Mouse (Mus musculus): ENCODE results near the gene Krt12. TPM values are rescaled to one million over a fixed set of nuclear protein-coding genes. Genes with fewer than 3 reads are reported as not detected.

The Krt12 gene
- total and polyA plus RNA-seq, 2 experiments from 2014 or later: not detected

DNA sequence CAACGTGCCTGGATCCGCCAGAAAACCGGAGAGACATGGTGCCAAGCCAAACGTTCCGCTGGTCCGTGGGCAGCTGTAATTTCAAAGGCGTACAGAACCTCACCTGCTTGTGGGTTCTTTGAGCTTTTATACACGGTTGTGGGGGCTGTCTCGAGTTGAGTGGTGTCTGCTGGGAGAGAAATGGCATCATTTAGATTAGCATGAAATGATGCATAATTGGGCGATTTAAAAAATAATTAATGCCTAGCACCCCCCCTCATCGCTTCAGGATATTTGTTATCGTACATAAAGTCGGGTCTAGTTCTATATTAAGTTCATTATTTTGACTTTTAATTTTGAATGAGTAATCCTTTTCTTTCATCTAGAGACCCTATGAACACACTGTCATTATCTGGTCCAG is 47.3 kb downstream of the Krt12 start, which contains the start of gene Krt28:
TSS of gene Krt28 (minus strand) at position 101 of the 400 bp plus-strand sequence.
- Histone ChIP-seq H3K27me3 (ENCODE audit: control insufficient read depth, insufficient read depth, low read length) (0 out of 2 replicates have a peak, but pooled peaks cover 7% of the 10 kb centered on the region), H3K4me3 (ENCODE audit: low read depth, low read length) (no peak within 1 kb of the TSS), H3K27ac (ENCODE audit: low read depth) (no peak within 1 kb of the TSS), H3K4me1 (ENCODE audit: control insufficient read depth, insufficient read depth) (no peaks in the 10 kb centered on the region), H3K4me2 (ENCODE audit: low read depth, low read length) (no peak within 1 kb of the TSS), H3K9me3 (replicated peaks; ENCODE audit: control insufficient read depth, low read length) (no peaks in the 10 kb centered on the region), H3K9ac (replicated peaks; ENCODE audit: low read depth, low read length) (no peak within 1 kb of the TSS), H3K36me3 (replicated peaks; ENCODE audit: control insufficient read depth, insufficient read depth, low read length) (no peaks in the 10 kb centered on the region)
- TF ChIP-seq CTCF (IDR thresholded peaks at IDR 0.05; ENCODE audit: low read depth): no peak
- TF ChIP-seq EP300 (IDR thresholded peaks at IDR 0.05; ENCODE audit: low read depth): no peak
- DNase-seq (ENCODE audit: low spot score) (no peak), ATAC-seq (ENCODE audit: insufficient read depth, low read depth) (no peak)
- 77% methylated on average over 13 of the region's 13 CpGs for WGBS

- no peak for DNase-seq (ENCODE audit: low spot score)
- H3K27ac ChIP-seq (ENCODE audit: low read depth): no peak overlapping the region
- WGBS: 78% methylated on average over 8 of the region's 8 CpGs
- 0 out of 2 replicates have a peak, but pooled peaks cover 4% of the 10 kb centered on the region for H3K27me3 ChIP-seq (ENCODE audit: control insufficient read depth, insufficient read depth, low read length)
- H3K4me1 ChIP-seq (ENCODE audit: control insufficient read depth, insufficient read depth): no peaks in the 10 kb centered on the region
- H3K9ac ChIP-seq (replicated peaks; ENCODE audit: low read depth, low read length): no peak overlapping the region
- TF ChIP-seq EP300 (IDR thresholded peaks at IDR 0.05; ENCODE audit: low read depth) (no peak), CTCF (IDR thresholded peaks at IDR 0.05; ENCODE audit: low read depth) (no peak)
- H3K36me3 ChIP-seq (replicated peaks; ENCODE audit: control insufficient read depth, insufficient read depth, low read length): no peaks in the 10 kb centered on the region
- no peaks in the 10 kb centered on the region for H3K9me3 ChIP-seq (replicated peaks; ENCODE audit: control insufficient read depth, low read length)
- H3K4me3 ChIP-seq (ENCODE audit: low read depth, low read length): no peak overlapping the region
- H3K4me2 ChIP-seq (ENCODE audit: low read depth, low read length): no peak overlapping the region
- ATAC-seq (ENCODE audit: insufficient read depth, low read depth): no peak
Observed at GRCm38 (mm10) chr11:99369853-99370451, 52.1 kb downstream of the Krt12 start.

- no peak for DNase-seq (ENCODE audit: low spot score)
- H3K4me2 ChIP-seq (ENCODE audit: low read depth, low read length): no peak overlapping the region
- H3K27me3 ChIP-seq (ENCODE audit: control insufficient read depth, insufficient read depth, low read length): no peaks in the 10 kb centered on the region
- TF ChIP-seq EP300 (IDR thresholded peaks at IDR 0.05; ENCODE audit: low read depth) (no peak), CTCF (IDR thresholded peaks at IDR 0.05; ENCODE audit: low read depth) (peak; percentile 47)
- H3K4me3 ChIP-seq (ENCODE audit: low read depth, low read length): no peak overlapping the region
- ATAC-seq (ENCODE audit: insufficient read depth, low read depth): no peak
- H3K9ac ChIP-seq (replicated peaks; ENCODE audit: low read depth, low read length): no peak overlapping the region
- H3K9me3 ChIP-seq (replicated peaks; ENCODE audit: control insufficient read depth, low read length): no peaks in the 10 kb centered on the region
- H3K27ac ChIP-seq (ENCODE audit: low read depth): no peak overlapping the region
- WGBS: 6% methylated on average over 3 of the region's 3 CpGs
- no peaks in the 10 kb centered on the region for H3K36me3 ChIP-seq (replicated peaks; ENCODE audit: control insufficient read depth, insufficient read depth, low read length)
- no peaks in the 10 kb centered on the region for H3K4me1 ChIP-seq (ENCODE audit: control insufficient read depth, insufficient read depth)
Observed at GRCm38 (mm10) chr11:99369229-99369628, 52.8 kb downstream of the Krt12 start.

GRCm38 (mm10) chr11:99366791-99367190 is 55.3 kb downstream of the Krt12 start:
- Histone ChIP-seq H3K4me2 (ENCODE audit: low read depth, low read length) (no peak overlapping the region), H3K27me3 (ENCODE audit: control insufficient read depth, insufficient read depth, low read length) (no peaks in the 10 kb centered on the region), H3K9me3 (replicated peaks; ENCODE audit: control insufficient read depth, low read length) (no peaks in the 10 kb centered on the region), H3K27ac (ENCODE audit: low read depth) (no peak overlapping the region), H3K9ac (replicated peaks; ENCODE audit: low read depth, low read length) (no peak overlapping the region), H3K36me3 (replicated peaks; ENCODE audit: control insufficient read depth, insufficient read depth, low read length) (no peaks in the 10 kb centered on the region), H3K4me1 (ENCODE audit: control insufficient read depth, insufficient read depth) (no peaks in the 10 kb centered on the region), H3K4me3 (ENCODE audit: low read depth, low read length) (no peak overlapping the region)
- no peak for ATAC-seq (ENCODE audit: insufficient read depth, low read depth)
- no peak for DNase-seq (ENCODE audit: low spot score)
- no peak for TF ChIP-seq EP300 (IDR thresholded peaks at IDR 0.05; ENCODE audit: low read depth)
- no peak for TF ChIP-seq CTCF (IDR thresholded peaks at IDR 0.05; ENCODE audit: low read depth)
- WGBS: 36% methylated on average over 10 of the region's 10 CpGs

Other genes with a start within 250 kb of the Krt12 start
- 53.6 and 96.9 TPM in 2 replicates for gene Smarce1, start 191.2 kb downstream of the Krt12 start, total RNA-seq (2014; rRNA removed; ENCODE audit: low replicate concordance)
- 115 and 126 TPM in 2 replicates for gene Smarce1, start 191.2 kb downstream of the Krt12 start, polyA plus RNA-seq (2015; fragmentation: Nextera tagmentation; extraction: Ambion mirVana)
- 4.5 and 5.7 TPM in 2 replicates for gene Krt222, start 178.2 kb downstream of the Krt12 start, total RNA-seq (2014; rRNA removed; ENCODE audit: low replicate concordance)
- gene Krt222, start 178.2 kb downstream of the Krt12 start, polyA plus RNA-seq (2015; fragmentation: Nextera tagmentation; extraction: Ambion mirVana): 6.9 and 7.9 TPM in 2 replicates
- gene Krt24, start 137.0 kb downstream of the Krt12 start, total RNA-seq (2014; rRNA removed; ENCODE audit: low replicate concordance): not detected in 2 replicates
- not detected in 2 replicates for gene Krt24, start 137.0 kb downstream of the Krt12 start, polyA plus RNA-seq (2015; fragmentation: Nextera tagmentation; extraction: Ambion mirVana)
- not detected in 2 replicates for gene Krt25, start 99.3 kb downstream of the Krt12 start, total RNA-seq (2014; rRNA removed; ENCODE audit: low replicate concordance)
- gene Krt25, start 99.3 kb downstream of the Krt12 start, polyA plus RNA-seq (2015; fragmentation: Nextera tagmentation; extraction: Ambion mirVana): 0.07 and 0.12 TPM in 2 replicates
- gene Krt26, start 84.3 kb downstream of the Krt12 start, total RNA-seq (2014; rRNA removed; ENCODE audit: low replicate concordance): not detected in 2 replicates
- gene Krt26, start 84.3 kb downstream of the Krt12 start, polyA plus RNA-seq (2015; fragmentation: Nextera tagmentation; extraction: Ambion mirVana): not detected in 2 replicates
- gene Krt27, start 71.2 kb downstream of the Krt12 start, total RNA-seq (2014; rRNA removed; ENCODE audit: low replicate concordance): not detected in 2 replicates
- not detected in 2 replicates for gene Krt27, start 71.2 kb downstream of the Krt12 start, polyA plus RNA-seq (2015; fragmentation: Nextera tagmentation; extraction: Ambion mirVana)
- gene Krt28, start 47.4 kb downstream of the Krt12 start, total RNA-seq (2014; rRNA removed; ENCODE audit: low replicate concordance): 3.1 TPM in 1 of 2 replicates, not detected in the other
- gene Krt28, start 47.4 kb downstream of the Krt12 start, polyA plus RNA-seq (2015; fragmentation: Nextera tagmentation; extraction: Ambion mirVana): 0.10 and 0.14 TPM in 2 replicates
- gene Krt10, start 32.9 kb downstream of the Krt12 start, total RNA-seq (2014; rRNA removed; ENCODE audit: low replicate concordance): 0.31 and 0.84 TPM in 2 replicates
- 20.4 and 22.6 TPM in 2 replicates for gene Krt10, start 32.9 kb downstream of the Krt12 start, polyA plus RNA-seq (2015; fragmentation: Nextera tagmentation; extraction: Ambion mirVana)
- not detected in 2 replicates for gene Krt20, start 15.9 kb upstream of the Krt12 start, total RNA-seq (2014; rRNA removed; ENCODE audit: low replicate concordance)
- gene Krt20, start 15.9 kb upstream of the Krt12 start, polyA plus RNA-seq (2015; fragmentation: Nextera tagmentation; extraction: Ambion mirVana): 0.26 and 0.38 TPM in 2 replicates
- gene Krt23, start 70.9 kb upstream of the Krt12 start, total RNA-seq (2014; rRNA removed; ENCODE audit: low replicate concordance): not detected in 2 replicates
- gene Krt23, start 70.9 kb upstream of the Krt12 start, polyA plus RNA-seq (2015; fragmentation: Nextera tagmentation; extraction: Ambion mirVana): 0.07 and 0.12 TPM in 2 replicates
- not detected in 2 replicates for gene Krt39, start 99.1 kb upstream of the Krt12 start, total RNA-seq (2014; rRNA removed; ENCODE audit: low replicate concordance)
- not detected in 2 replicates for gene Krt39, start 99.1 kb upstream of the Krt12 start, polyA plus RNA-seq (2015; fragmentation: Nextera tagmentation; extraction: Ambion mirVana)
- gene Krt40, start 120.9 kb upstream of the Krt12 start, total RNA-seq (2014; rRNA removed; ENCODE audit: low replicate concordance): not detected in 2 replicates
- not detected in 2 replicates for gene Krt40, start 120.9 kb upstream of the Krt12 start, polyA plus RNA-seq (2015; fragmentation: Nextera tagmentation; extraction: Ambion mirVana)
- not detected in 2 replicates for gene Krtap3-3, start 128.6 kb upstream of the Krt12 start, total RNA-seq (2014; rRNA removed; ENCODE audit: low replicate concordance)
- not detected in 2 replicates for gene Krtap3-3, start 128.6 kb upstream of the Krt12 start, polyA plus RNA-seq (2015; fragmentation: Nextera tagmentation; extraction: Ambion mirVana)
- gene Krtap3-2, start 134.6 kb upstream of the Krt12 start, total RNA-seq (2014; rRNA removed; ENCODE audit: low replicate concordance): not detected in 2 replicates
- not detected in 2 replicates for gene Krtap3-2, start 134.6 kb upstream of the Krt12 start, polyA plus RNA-seq (2015; fragmentation: Nextera tagmentation; extraction: Ambion mirVana)
- not detected in 2 replicates for gene Gm11939, start 137.2 kb upstream of the Krt12 start, total RNA-seq (2014; rRNA removed; ENCODE audit: low replicate concordance)
- not detected in 2 replicates for gene Gm11939, start 137.2 kb upstream of the Krt12 start, polyA plus RNA-seq (2015; fragmentation: Nextera tagmentation; extraction: Ambion mirVana)
- not detected in 2 replicates for gene Krtap3-1, start 144.4 kb upstream of the Krt12 start, total RNA-seq (2014; rRNA removed; ENCODE audit: low replicate concordance)
- not detected in 2 replicates for gene Krtap3-1, start 144.4 kb upstream of the Krt12 start, polyA plus RNA-seq (2015; fragmentation: Nextera tagmentation; extraction: Ambion mirVana)
- not detected in 2 replicates for gene Krtap1-5, start 158.8 kb upstream of the Krt12 start, total RNA-seq (2014; rRNA removed; ENCODE audit: low replicate concordance)
- not detected in 2 replicates for gene Krtap1-5, start 158.8 kb upstream of the Krt12 start, polyA plus RNA-seq (2015; fragmentation: Nextera tagmentation; extraction: Ambion mirVana)
- not detected in 2 replicates for gene Krtap1-4, start 161.4 kb upstream of the Krt12 start, total RNA-seq (2014; rRNA removed; ENCODE audit: low replicate concordance)
- gene Krtap1-4, start 161.4 kb upstream of the Krt12 start, polyA plus RNA-seq (2015; fragmentation: Nextera tagmentation; extraction: Ambion mirVana): not detected in 2 replicates
- gene Krtap1-3, start 169.1 kb upstream of the Krt12 start, total RNA-seq (2014; rRNA removed; ENCODE audit: low replicate concordance): not detected in 2 replicates
- not detected in 2 replicates for gene Krtap1-3, start 169.1 kb upstream of the Krt12 start, polyA plus RNA-seq (2015; fragmentation: Nextera tagmentation; extraction: Ambion mirVana)
- not detected in 2 replicates for gene Krtap9-3, start 175.8 kb upstream of the Krt12 start, total RNA-seq (2014; rRNA removed; ENCODE audit: low replicate concordance)
- gene Krtap9-3, start 175.8 kb upstream of the Krt12 start, polyA plus RNA-seq (2015; fragmentation: Nextera tagmentation; extraction: Ambion mirVana): not detected in 2 replicates
- not detected in 2 replicates for gene Gm11938, start 181.0 kb upstream of the Krt12 start, total RNA-seq (2014; rRNA removed; ENCODE audit: low replicate concordance)
- not detected in 2 replicates for gene Gm11938, start 181.0 kb upstream of the Krt12 start, polyA plus RNA-seq (2015; fragmentation: Nextera tagmentation; extraction: Ambion mirVana)
- gene Gm11937, start 187.9 kb upstream of the Krt12 start, total RNA-seq (2014; rRNA removed; ENCODE audit: low replicate concordance): not detected in 2 replicates
- not detected in 2 replicates for gene Gm11937, start 187.9 kb upstream of the Krt12 start, polyA plus RNA-seq (2015; fragmentation: Nextera tagmentation; extraction: Ambion mirVana)
- not detected in 2 replicates for gene Krtap2-4, start 192.6 kb upstream of the Krt12 start, total RNA-seq (2014; rRNA removed; ENCODE audit: low replicate concordance)
- gene Krtap2-4, start 192.6 kb upstream of the Krt12 start, polyA plus RNA-seq (2015; fragmentation: Nextera tagmentation; extraction: Ambion mirVana): not detected in 2 replicates
- gene Gm11562, start 198.2 kb upstream of the Krt12 start, total RNA-seq (2014; rRNA removed; ENCODE audit: low replicate concordance): not detected in 2 replicates
- gene Gm11562, start 198.2 kb upstream of the Krt12 start, polyA plus RNA-seq (2015; fragmentation: Nextera tagmentation; extraction: Ambion mirVana): not detected in 2 replicates
- gene Krtap4-1, start 206.0 kb upstream of the Krt12 start, total RNA-seq (2014; rRNA removed; ENCODE audit: low replicate concordance): not detected in 2 replicates
- not detected in 2 replicates for gene Krtap4-1, start 206.0 kb upstream of the Krt12 start, polyA plus RNA-seq (2015; fragmentation: Nextera tagmentation; extraction: Ambion mirVana)
- not detected in 2 replicates for gene Krtap4-2, start 212.8 kb upstream of the Krt12 start, total RNA-seq (2014; rRNA removed; ENCODE audit: low replicate concordance)
- gene Krtap4-2, start 212.8 kb upstream of the Krt12 start, polyA plus RNA-seq (2015; fragmentation: Nextera tagmentation; extraction: Ambion mirVana): not detected in 2 replicates
- not detected in 2 replicates for gene Krtap4-7, start 221.8 kb upstream of the Krt12 start, total RNA-seq (2014; rRNA removed; ENCODE audit: low replicate concordance)
- gene Krtap4-7, start 221.8 kb upstream of the Krt12 start, polyA plus RNA-seq (2015; fragmentation: Nextera tagmentation; extraction: Ambion mirVana): not detected in 2 replicates
- gene Gm11555, start 228.0 kb upstream of the Krt12 start, total RNA-seq (2014; rRNA removed; ENCODE audit: low replicate concordance): not detected in 2 replicates
- not detected in 2 replicates for gene Gm11555, start 228.0 kb upstream of the Krt12 start, polyA plus RNA-seq (2015; fragmentation: Nextera tagmentation; extraction: Ambion mirVana)
- not detected in 2 replicates for gene Gm11563, start 236.7 kb upstream of the Krt12 start, total RNA-seq (2014; rRNA removed; ENCODE audit: low replicate concordance)
- gene Gm11563, start 236.7 kb upstream of the Krt12 start, polyA plus RNA-seq (2015; fragmentation: Nextera tagmentation; extraction: Ambion mirVana): not detected in 2 replicates
- not detected in 2 replicates for gene Krtap4-6, start 243.7 kb upstream of the Krt12 start, total RNA-seq (2014; rRNA removed; ENCODE audit: low replicate concordance)
- gene Krtap4-6, start 243.7 kb upstream of the Krt12 start, polyA plus RNA-seq (2015; fragmentation: Nextera tagmentation; extraction: Ambion mirVana): not detected in 2 replicates